8 mouse cellular contexts compared by ENCODE assay signal in the genomic region with DNA sequence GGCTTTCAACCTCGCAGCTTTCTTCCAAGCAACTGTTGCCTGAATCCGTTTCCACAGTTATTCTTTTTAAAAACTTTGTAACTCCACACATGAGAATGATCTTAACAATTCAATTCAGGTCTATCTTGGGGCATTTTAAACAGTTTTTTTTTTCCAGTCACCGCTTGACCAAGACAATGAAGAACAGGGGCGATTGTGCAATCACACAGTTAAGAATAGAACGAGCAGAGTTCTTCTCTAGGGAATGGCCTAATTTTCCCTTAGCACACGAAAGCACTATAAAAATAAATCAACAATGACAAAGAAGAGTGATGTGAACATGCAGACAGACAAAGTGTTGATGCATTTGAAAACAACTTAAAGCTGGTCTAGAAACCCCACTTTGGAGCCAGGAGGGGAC.
"Had no signal": no experiment of that assay in that cellular context is flagged by ENCODE, and none has a peak within 500 bp of the region (broad histone marks: within the 10 kb centered on the region; RNA-seq: fewer than 3 reads in every experiment).

No protein-coding gene starts in this region.

- DNase-seq: kidney, adult 11 months; kidney, adult 9 months; kidney, postnatal 36 days; lung, embryonic 14.5 days; lung, postnatal 10 days; thymus, adult 2 months; thymus, postnatal 25 days had no signal

- ATAC-seq: midbrain, embryonic 13.5 days had no signal
